Mouse (Mus musculus) c-Kit-positive CD71-negative TER-119-negative erythroid progenitor cells, embryonic 14.5 days (primary cell): ENCODE data around the gene Hoxb3.

ENCODE experiments used
- DNase-seq: peaks from one replicate; pipeline ENCODE4 v3.0.0-alpha.2; 2013; ENCODE audit warnings: low read depth

The Hoxb3 gene

GRCm38 (mm10) chr11:96323154-96323553 lies at the start of gene Hoxb3:
Gene Hoxb3, plus strand, starts transcription at chr11:96323326.
- DNase-seq, result no peak

DNA sequence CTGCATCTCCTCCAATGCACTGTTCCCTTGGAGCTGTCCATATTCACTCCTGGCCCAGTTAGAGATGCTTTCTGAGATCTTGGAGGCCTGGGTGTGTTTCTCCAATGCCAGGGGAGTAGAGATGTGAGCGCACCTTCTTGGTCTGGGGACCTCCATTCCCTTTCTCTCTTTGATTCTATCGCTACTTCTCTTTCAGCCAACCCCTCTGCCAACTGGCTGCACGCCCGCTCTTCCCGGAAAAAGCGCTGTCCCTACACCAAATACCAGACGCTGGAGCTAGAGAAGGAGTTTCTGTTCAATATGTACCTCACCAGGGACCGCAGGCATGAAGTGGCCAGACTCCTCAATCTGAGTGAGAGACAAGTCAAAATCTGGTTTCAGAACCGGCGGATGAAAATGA lies 48.7 kb upstream of the Hoxb3 start:
- no peak for DNase-seq

DNA sequence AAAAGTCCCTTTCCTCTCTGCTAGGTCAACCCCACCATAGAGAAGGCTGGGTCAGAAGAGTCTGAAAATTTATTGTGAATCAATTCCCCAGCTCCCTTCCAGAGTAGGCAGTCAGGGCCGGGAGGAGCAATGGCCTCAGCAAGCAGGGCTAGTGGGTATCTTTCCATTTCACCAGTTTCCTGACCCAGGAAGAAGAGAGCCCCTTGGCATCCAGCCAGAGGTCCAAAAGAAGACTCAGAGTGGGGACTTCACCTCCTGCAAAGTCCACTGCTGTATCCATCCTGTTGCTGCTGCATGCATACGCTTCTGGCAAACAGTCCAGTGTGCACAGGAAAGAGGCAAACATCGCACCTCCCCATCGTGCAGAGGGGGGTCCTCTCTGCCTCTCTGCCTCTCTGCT lies 47.2 kb upstream of the Hoxb3 start:
- no peak for DNase-seq

GRCm38 (mm10) chr11:96277151-96278044 lies 45.7 kb upstream of the Hoxb3 start:
- DNase-seq, result no peak

- no peak for DNase-seq
Measured at GRCm38 (mm10) chr11:96278324-96278723, 44.8 kb upstream of the Hoxb3 start.

DNA sequence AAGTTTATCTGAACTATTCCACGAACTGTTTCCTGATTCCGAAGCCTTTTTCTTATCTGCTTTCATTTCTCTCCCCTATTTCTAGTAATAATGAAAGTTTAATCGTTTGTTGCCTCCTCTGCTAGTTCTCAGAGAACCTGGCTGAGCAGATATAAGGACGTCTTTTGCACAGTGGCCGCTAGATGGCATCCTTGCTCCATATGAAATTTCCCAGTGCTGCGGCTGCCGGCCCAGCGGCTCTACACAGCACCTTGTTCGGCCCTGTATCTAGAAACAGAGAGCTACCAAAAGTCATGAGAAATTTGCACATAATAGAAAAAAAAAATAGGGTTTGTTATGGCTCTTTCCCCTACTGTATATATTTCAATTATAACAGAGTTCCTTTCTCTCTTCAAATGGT lies 44.4 kb upstream of the Hoxb3 start:
- DNase-seq, result peak; percentile 72

GRCm38 (mm10) chr11:96279421-96280233 lies 43.5 kb upstream of the Hoxb3 start:
- DNase-seq, result no peak

- no peak for DNase-seq
Measured at GRCm38 (mm10) chr11:96280399-96281378, 42.4 kb upstream of the Hoxb3 start.

DNA sequence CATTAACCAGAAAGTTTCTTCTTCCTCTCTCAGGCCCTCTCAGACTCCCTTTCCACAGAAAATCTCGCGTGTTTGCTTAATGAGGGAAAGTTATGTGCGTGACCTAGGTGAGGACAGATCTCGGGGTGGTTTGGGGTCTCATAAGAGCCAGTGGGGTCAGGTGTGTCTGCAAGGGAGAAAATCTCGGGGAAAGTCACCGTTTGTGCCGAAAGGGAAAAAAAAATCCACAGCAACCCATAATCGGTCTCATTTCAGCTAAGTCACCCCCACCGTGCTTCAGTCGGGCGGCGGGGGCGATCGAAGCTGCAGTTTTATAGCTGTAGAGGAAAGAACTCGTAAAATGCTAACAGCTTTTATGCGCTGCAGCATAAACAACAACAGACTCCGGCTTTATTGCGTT lies 41.7 kb upstream of the Hoxb3 start:
- no peak for DNase-seq

DNA sequence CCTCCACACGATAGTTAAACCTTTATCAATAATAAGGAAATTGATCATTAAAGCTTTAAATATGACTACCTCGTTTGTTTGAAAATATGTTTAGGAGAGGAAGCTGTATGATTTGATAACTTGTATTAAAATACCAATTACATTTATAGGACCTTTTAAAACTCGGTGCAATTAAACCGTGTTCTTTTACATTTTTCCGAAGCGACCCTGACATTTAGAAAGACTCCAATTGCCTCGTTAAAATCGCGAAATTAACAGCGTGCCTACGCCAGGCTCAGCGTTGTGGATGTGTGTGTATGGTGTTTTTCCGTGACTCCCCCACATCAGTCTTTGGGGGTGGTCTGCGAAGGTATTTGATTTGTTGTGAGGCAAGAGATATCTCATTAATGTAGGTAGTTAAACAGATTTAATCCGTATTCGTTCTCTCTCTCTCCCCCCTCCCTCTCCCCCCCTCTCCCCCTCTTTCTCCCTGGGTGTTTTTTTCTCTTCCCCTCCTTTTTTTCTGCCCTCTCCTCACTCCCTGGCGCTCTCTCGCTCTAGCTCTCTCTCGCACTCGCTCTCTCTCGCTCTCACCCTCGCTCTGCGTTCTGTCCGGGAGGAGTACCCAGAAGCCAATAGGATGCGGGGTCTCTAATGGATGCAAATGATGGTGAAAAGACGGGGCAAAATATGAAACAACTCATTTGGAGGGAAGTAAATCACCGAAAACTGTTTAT lies 41.1 kb upstream of the Hoxb3 start, which contains the start of gene Hoxb8:
Gene Hoxb8, plus strand, starts transcription at position 51 of the 716 bp plus-strand sequence.
- no peak for DNase-seq

DNA sequence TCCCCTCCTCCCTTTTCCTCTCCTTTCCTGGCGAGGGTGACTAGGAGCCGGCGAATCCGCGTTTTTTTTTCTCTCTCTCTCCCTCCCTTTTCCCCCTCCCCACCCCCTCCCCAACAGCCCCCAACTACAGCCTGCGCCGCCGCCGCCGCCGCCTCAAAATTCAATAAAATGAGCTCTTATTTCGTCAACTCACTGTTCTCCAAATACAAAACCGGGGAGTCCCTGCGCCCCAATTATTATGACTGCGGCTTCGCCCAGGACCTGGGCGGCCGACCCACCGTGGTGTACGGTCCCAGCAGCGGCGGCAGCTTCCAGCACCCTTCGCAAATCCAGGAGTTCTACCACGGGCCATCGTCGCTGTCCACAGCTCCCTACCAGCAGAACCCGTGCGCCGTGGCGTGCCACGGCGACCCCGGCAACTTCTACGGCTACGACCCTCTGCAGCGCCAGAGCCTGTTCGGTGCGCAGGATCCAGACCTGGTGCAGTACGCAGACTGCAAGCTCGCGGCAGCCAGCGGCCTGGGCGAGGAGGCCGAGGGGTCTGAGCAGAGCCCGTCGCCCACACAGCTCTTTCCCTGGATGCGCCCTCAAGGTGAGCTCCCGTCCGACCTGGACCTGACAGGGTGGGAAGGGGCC lies 40.2 kb upstream of the Hoxb3 start:
- DNase-seq, result no peak

DNA sequence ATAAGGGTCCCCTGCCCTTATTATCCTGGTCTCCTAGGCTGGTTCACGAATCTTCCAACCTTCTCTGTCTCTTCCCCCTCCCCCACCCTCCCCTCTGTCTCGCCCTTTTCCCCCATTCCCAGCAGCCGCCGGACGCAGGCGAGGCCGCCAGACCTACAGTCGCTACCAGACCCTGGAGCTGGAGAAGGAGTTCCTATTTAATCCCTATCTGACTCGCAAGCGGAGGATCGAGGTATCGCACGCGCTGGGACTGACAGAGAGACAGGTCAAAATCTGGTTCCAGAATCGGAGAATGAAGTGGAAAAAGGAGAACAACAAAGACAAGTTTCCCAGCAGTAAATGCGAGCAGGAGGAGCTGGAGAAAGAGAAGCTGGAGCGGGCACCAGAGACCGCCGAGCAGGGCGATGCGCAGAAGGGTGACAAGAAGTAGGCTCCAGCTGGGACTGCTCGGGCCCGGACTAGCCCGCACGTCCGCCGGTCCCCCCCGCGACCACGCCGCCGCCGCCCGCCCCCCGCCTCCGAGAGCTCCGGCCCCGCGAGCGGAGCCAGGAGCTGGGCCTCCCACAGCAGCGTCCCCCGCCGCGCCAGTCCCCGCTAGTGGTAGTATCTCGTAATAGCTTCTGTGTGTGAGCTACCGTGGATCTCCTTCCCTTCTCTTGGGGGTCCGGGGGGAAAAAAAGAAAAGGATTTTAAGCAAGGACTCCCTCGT lies 38.9 kb upstream of the Hoxb3 start:
- no peak for DNase-seq

- DNase-seq, result no peak
Measured at GRCm38 (mm10) chr11:96284774-96285734, 38.1 kb upstream of the Hoxb3 start.

GRCm38 (mm10) chr11:96285771-96286738 lies 37.1 kb upstream of the Hoxb3 start, which contains the start of gene Hoxb7:
Gene Hoxb7, plus strand, starts transcription at chr11:96286623.
- no peak for DNase-seq

DNA sequence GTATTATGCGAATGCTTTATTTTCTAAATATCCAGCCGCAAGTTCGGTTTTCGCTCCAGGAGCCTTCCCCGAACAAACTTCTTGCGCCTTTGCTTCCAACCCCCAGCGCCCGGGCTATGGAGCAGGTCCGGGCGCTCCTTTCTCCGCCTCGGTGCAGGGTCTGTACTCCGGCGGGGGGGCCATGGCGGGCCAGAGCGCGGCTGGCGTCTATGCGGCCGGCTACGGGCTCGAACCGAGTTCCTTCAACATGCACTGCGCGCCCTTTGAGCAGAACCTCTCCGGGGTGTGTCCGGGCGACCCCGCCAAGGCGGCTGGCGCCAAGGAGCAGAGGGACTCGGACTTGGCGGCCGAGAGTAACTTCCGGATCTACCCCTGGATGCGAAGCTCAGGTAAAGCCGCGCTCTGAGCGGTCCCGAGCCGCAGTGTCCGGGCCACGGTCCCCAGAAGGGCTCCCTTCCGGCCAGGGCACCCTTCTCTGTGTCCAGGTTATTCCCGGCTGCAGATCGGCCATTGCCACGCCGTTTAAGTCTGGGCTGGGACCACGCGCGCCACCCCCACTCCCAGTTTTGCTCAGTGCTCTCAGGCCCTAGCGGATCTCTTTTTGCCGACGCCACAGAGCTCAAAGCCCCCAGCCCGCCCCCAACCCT lies 36.3 kb upstream of the Hoxb3 start:
- DNase-seq, result no peak

DNA sequence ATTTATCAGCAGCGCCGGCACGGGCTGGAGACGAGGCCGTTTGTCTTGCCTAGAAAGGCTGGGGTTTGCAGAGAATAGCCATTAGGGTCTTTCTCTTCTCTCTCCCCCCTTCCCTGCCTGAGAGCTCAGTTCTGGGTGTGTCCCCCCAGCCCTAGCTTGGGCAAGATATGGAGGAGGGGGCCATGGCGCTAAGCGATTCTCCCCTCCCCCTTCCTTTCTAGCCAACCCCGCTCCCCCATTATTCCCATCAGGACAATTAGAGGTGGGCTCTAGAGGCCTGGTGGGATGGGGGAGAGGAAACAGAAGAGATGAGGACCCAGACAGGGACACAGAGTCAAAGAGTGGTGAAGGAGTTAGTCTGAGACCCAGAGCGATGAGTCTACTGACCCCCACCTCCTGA lies 35.7 kb upstream of the Hoxb3 start:
- DNase-seq, result no peak
